Mouse (Mus musculus) limb, embryonic 14.5 days (tissue): ENCODE results near the gene Ccnk. TPM values are rescaled to one million over a fixed set of nuclear protein-coding genes. Genes with fewer than 3 reads are reported as not detected.

Source experiments
- ATAC-seq: fragments of 200-750 bp; cut with Nextera tagmentation; 2 replicates; pipeline ENCODE4 v1.8.0; 2017; ENCODE audit warnings: low read depth, moderate number of reproducible peaks, moderate TSS enrichment; ENCODE audit not compliant: low FRiP score
- DNase-seq: peaks from one replicate; pipeline ENCODE4 v3.0.0-alpha.2; 2015; ENCODE audit warnings: low spot score
- H3K27ac ChIP-seq: fragments of 300-500 bp; sonication (generic); replicated peaks from 2 replicates; pipeline ENCODE4 v1.5.1; 2014; ENCODE audit warnings: low read depth, mild to moderate bottlenecking, low read length, moderate library complexity, mixed read lengths
- H3K27me3 ChIP-seq: fragments of 300-500 bp; sonication (generic); 2 replicates; pipeline ENCODE4 v1.6.1; 2014; ENCODE audit warnings: low read length, mixed read lengths; ENCODE audit not compliant: control insufficient read depth, insufficient read depth
- H3K36me3 ChIP-seq: fragments of 300-500 bp; sonication (generic); 2 replicates; pipeline ENCODE4 v1.6.1; 2014; ENCODE audit warnings: mild to moderate bottlenecking, low read length, moderate library complexity, mixed read lengths; ENCODE audit not compliant: control insufficient read depth, insufficient read depth
- H3K4me1 ChIP-seq: fragments of 300-500 bp; sonication (generic); 2 replicates; pipeline ENCODE4 v1.6.1; 2014; ENCODE audit warnings: antibody characterized with exemption, low read length, mixed read lengths; ENCODE audit not compliant: control insufficient read depth, insufficient read depth
- H3K4me2 ChIP-seq: fragments of 300-500 bp; sonication (generic); replicated peaks from 2 replicates; pipeline ENCODE4 v1.6.1; 2014; ENCODE audit warnings: low read depth, mild to moderate bottlenecking, low read length, moderate library complexity; ENCODE audit not compliant: severe bottlenecking
- H3K4me3 ChIP-seq: fragments of 300-500 bp; sonication (generic); replicated peaks from 2 replicates; pipeline ENCODE4 v1.5.1; 2014; ENCODE audit warnings: low read length
- H3K9ac ChIP-seq: fragments of 300-500 bp; sonication (generic); 2 replicates; pipeline ENCODE4 v1.6.1; 2014; ENCODE audit warnings: mild to moderate bottlenecking, low read depth, low read length, moderate library complexity; ENCODE audit not compliant: severe bottlenecking
- H3K9me3 ChIP-seq: fragments of 300-500 bp; sonication (generic); 2 replicates; pipeline ENCODE4 v1.6.1; 2016; ENCODE audit warnings: low read length; ENCODE audit not compliant: control insufficient read depth
- POLR2A ChIP-seq: fragments of 200-500 bp; IDR thresholded peaks from 2 replicates; pipeline ENCODE4 v1.8.0; 2012; ENCODE audit warnings: inconsistent platforms, mild to moderate bottlenecking, moderate library complexity, borderline replicate concordance; ENCODE audit not compliant: insufficient read depth, insufficient read length; ENCODE audit errors: extremely low read depth
- WGBS: fragments of 180-500 bp; shearing (Covaris S2); extraction: QIAGEN DNeasy Blood & Tissue Kit; methylation state at CpG from one replicate; pipeline ENCODE4 v1.1.7; 2014; 5-methylcytosine and 5-hydroxymethylcytosine counted together
- polyA plus RNA-seq, 2 experiments: library from polyadenylated mRNA; depleted of rRNA in 1 of 2; stranded (reverse) in 1 of 2; unstranded in 1 of 2; fragments of >200 nt; fragmentation: Nextera tagmentation in 1 of 2; extraction: Ambion mirVana in 1 of 2; gene quantifications; 2 replicates each; pipeline versions ENCODE4 v1.2.1 to v1.2.3; 2012 to 2014

Ccnk gene
- polyA plus RNA-seq, 2 experiments, result 6.0 to 37.7 TPM

- Histone ChIP-seq H3K9me3 (no peaks in the 10 kb centered on the region), H3K4me1 (peaks cover 41% of the 10 kb centered on the region), H3K4me3 (no peak overlapping the region), H3K27ac (no peak overlapping the region), H3K9ac (no peak overlapping the region), H3K36me3 (no peaks in the 10 kb centered on the region), H3K27me3 (no peaks in the 10 kb centered on the region), H3K4me2 (no peak overlapping the region)
- ATAC-seq (no peak), DNase-seq (no peak)
- 52% methylated on average over 6 of the region's 6 CpGs for WGBS
- no peak for TF ChIP-seq POLR2A
Observed at GRCm38 (mm10) chr12:108241626-108242025, 62.2 kb downstream of the Ccnk start.

GRCm38 (mm10) chr12:108242243-108242745, 62.9 kb downstream of the Ccnk start:
- H3K27me3 ChIP-seq, result no peaks in the 10 kb centered on the region
- no peak overlapping the region for H3K27ac ChIP-seq

GRCm38 (mm10) chr12:108244778-108245177, 65.4 kb downstream of the Ccnk start:
- peak; percentile 68 for DNase-seq
- Histone ChIP-seq H3K9ac (no peak overlapping the region), H3K27me3 (no peaks in the 10 kb centered on the region), H3K36me3 (no peaks in the 10 kb centered on the region; the same call in 1 of the 2 replicates), H3K9me3 (no peaks in the 10 kb centered on the region), H3K4me2 (no peak overlapping the region), H3K4me3 (no peak overlapping the region), H3K4me1 (peaks cover 43% of the 10 kb centered on the region), H3K27ac (no peak overlapping the region)
- WGBS, result 10% methylated on average over 8 of the region's 8 CpGs
- no peak for TF ChIP-seq POLR2A
- ATAC-seq, result 0 out of 2 replicates have a peak, but pooled peaks have one; percentile 37

More at GRCm38 (mm10) chr12:108242243-108242745, 62.9 kb downstream of the Ccnk start:
- WGBS, result 83% methylated on average over 20 of the region's 20 CpGs
- H3K9ac ChIP-seq, result no peak overlapping the region
- H3K4me3 ChIP-seq, result no peak overlapping the region
- H3K9me3 ChIP-seq, result no peaks in the 10 kb centered on the region
- DNase-seq, result no peak
- H3K4me1 ChIP-seq, result peaks cover 42% of the 10 kb centered on the region
- no peaks in the 10 kb centered on the region for H3K36me3 ChIP-seq
- no peak for ATAC-seq
- no peak for TF ChIP-seq POLR2A
- H3K4me2 ChIP-seq, result no peak overlapping the region

GRCm38 (mm10) chr12:108245579-108245978, 66.2 kb downstream of the Ccnk start:
- no peak for DNase-seq
- H3K4me2 ChIP-seq, result no peak overlapping the region

GRCm38 (mm10) chr12:108246759-108247500, 67.6 kb downstream of the Ccnk start:
- ATAC-seq (no peak), DNase-seq (no peak)
- no peak overlapping the region for H3K4me2 ChIP-seq
- H3K27ac ChIP-seq, result no peak overlapping the region
- no peaks in the 10 kb centered on the region for H3K27me3 ChIP-seq
- H3K36me3 ChIP-seq, result no peaks in the 10 kb centered on the region; the same call in 1 of the 2 replicates
- H3K4me1 ChIP-seq, result peaks cover 28% of the 10 kb centered on the region
- WGBS, result 72% methylated on average over 10 of the region's 10 CpGs
- H3K9me3 ChIP-seq, result no peaks in the 10 kb centered on the region
- no peak for TF ChIP-seq POLR2A
- H3K4me3 ChIP-seq, result no peak overlapping the region
- H3K9ac ChIP-seq, result no peak overlapping the region

More at GRCm38 (mm10) chr12:108245579-108245978, 66.2 kb downstream of the Ccnk start:
- Histone ChIP-seq H3K4me3 (no peak overlapping the region), H3K27me3 (no peaks in the 10 kb centered on the region), H3K27ac (no peak overlapping the region), H3K9ac (no peak overlapping the region), H3K4me1 (peaks cover 39% of the 10 kb centered on the region), H3K36me3 (no peaks in the 10 kb centered on the region; the same call in 1 of the 2 replicates), H3K9me3 (no peaks in the 10 kb centered on the region)
- no peak for TF ChIP-seq POLR2A
- WGBS, result 46% methylated on average over 9 of the region's 9 CpGs
- ATAC-seq, result 0 out of 2 replicates have a peak, but pooled peaks have one; percentile 4
